Mouse (Mus musculus) liver, adult 2 months (tissue): Measurements from ENCODE around the gene Slc26a1. TPM values are rescaled to one million over a fixed set of nuclear protein-coding genes. Genes with fewer than 3 reads are reported as not detected.

ENCODE experiments used
- DNase-seq: peaks from one replicate; pipeline ENCODE4 v3.0.0-alpha.2; 2011; ENCODE audit warnings: low read depth, low spot score; ENCODE audit errors: extremely low read depth
- H3K27ac ChIP-seq: fragments of 200-500 bp; replicated peaks from 2 replicates; pipeline ENCODE4 v1.5.1; 2012; ENCODE audit warnings: low read depth, mild to moderate bottlenecking, control low read depth, inconsistent platforms, low read length; ENCODE audit not compliant: insufficient read depth
- H3K27me3 ChIP-seq: fragments of 200-500 bp; 2 replicates; pipeline ENCODE4 v1.6.1; 2012; ENCODE audit warnings: mild to moderate bottlenecking, moderate library complexity, low read length, inconsistent platforms; ENCODE audit not compliant: control insufficient read depth, insufficient read depth
- H3K36me3 ChIP-seq: fragments of 200-500 bp; 2 replicates; pipeline ENCODE4 v1.6.1; 2012; ENCODE audit warnings: low read length, inconsistent platforms; ENCODE audit not compliant: control insufficient read depth, insufficient read depth
- H3K4me1 ChIP-seq: fragments of 200-500 bp; 2 replicates; pipeline ENCODE4 v1.6.1; 2011; ENCODE audit warnings: low read length; ENCODE audit not compliant: control insufficient read depth, insufficient read depth
- H3K4me3 ChIP-seq: fragments of 200-500 bp; 2 replicates; pipeline ENCODE4 v1.5.1; 2011; ENCODE audit warnings: low read depth, mild to moderate bottlenecking, control low read depth, low read length, moderate library complexity; ENCODE audit not compliant: insufficient read depth
- H3K79me2 ChIP-seq: fragments of 200-500 bp; 2 replicates; pipeline ENCODE4 v1.6.1; 2012; ENCODE audit warnings: inconsistent platforms, mild to moderate bottlenecking, low read length, moderate library complexity; ENCODE audit not compliant: control insufficient read depth, insufficient read depth
- H3K9ac ChIP-seq: fragments of 200-500 bp; 2 replicates; pipeline ENCODE4 v1.6.1; 2012; ENCODE audit warnings: low read depth, mild to moderate bottlenecking, control low read depth, inconsistent platforms, low read length
- CTCF ChIP-seq: fragments of 200-500 bp; IDR thresholded peaks from 2 replicates; pipeline ENCODE4 v1.5.1; 2011; ENCODE audit warnings: low read depth, low read length, control low read depth
- POLR2A ChIP-seq: fragments of 200-500 bp; IDR thresholded peaks from 2 replicates; pipeline ENCODE4 v1.6.1; 2011; ENCODE audit warnings: low read length, control low read depth; ENCODE audit not compliant: insufficient read depth; ENCODE audit errors: extremely low read depth
- WGBS: fragments of 180-500 bp; shearing (Covaris S2); methylation state at CpG from one replicate; pipeline ENCODE4 v1.1.7; 2018; 5-methylcytosine and 5-hydroxymethylcytosine counted together
- polyA plus RNA-seq: library from polyadenylated mRNA; depleted of rRNA; stranded (reverse); fragments of >200 nt; gene quantifications from 2 replicates; pipeline ENCODE4 v1.2.3, GENCODE M21; 2012
- total RNA-seq: library from RNA; depleted of rRNA; stranded (reverse); fragments of >200 nt; gene quantifications from 2 replicates; pipeline ENCODE4 v1.2.3, GENCODE M21; 2014

Gene Slc26a1
- total and polyA plus RNA-seq, 2 experiments, result 121 to 261 TPM

DNA sequence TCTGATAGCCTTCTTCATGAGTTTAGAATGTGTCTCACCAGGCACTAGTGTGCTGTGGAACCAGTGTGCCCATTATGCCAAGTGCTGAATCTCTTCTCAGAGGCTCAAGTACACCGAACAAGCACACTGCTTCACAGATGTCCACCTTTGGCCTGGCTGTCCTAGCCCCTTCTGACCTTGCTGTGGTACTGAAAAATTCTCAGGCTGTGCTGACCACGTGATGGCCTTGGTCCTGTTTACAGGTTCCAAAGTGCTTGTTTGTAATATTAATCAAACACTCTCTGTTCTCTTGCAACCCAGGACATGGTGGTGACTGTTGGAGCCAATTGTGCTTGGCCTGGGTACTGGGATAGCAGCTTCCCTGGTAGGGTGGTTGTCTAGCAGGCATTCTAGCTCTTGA is 745 bp downstream of the Slc26a1 start:
- H3K4me1 ChIP-seq, result peaks cover 30% of the 10 kb centered on the region
- peaks cover 12% of the 10 kb centered on the region; the same call in 1 of the 2 replicates for H3K79me2 ChIP-seq
- peak overlapping the region; percentile 88 for H3K9ac ChIP-seq
- no peaks in the 10 kb centered on the region; the same call in 1 of the 2 replicates for H3K36me3 ChIP-seq
- peak overlapping the region; percentile 99 for H3K27ac ChIP-seq
- H3K4me3 ChIP-seq, result peak overlapping the region; percentile 70
- no peak for TF ChIP-seq CTCF
- peak; percentile 75; the same call in 1 of the 2 replicates for TF ChIP-seq POLR2A
- no peaks in the 10 kb centered on the region for H3K27me3 ChIP-seq
- WGBS, result 28% methylated on average over 2 of the region's 2 CpGs
- DNase-seq, result peak; percentile 100

DNA sequence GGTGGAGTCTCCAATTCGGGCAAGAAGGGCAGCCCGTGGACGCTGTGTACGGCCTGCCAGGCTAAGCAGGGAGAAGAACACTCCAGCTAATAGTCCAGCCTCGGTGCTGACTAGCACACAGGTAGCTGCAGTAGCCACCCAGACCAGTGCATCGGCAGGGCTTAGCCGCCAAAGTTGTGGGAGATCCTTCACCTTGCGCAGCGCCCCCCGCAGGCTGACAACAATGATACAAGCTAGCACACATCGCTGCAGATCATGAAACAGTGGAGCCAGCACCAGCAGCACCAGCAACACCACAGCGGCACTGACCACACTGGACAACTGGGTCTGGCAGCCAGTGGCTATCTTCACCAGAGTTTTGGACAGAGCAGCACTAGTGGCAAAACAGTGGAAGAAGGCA is 3.6 kb downstream of the Slc26a1 start:
- Histone ChIP-seq H3K36me3 (no peaks in the 10 kb centered on the region; the same call in 1 of the 2 replicates), H3K4me3 (peak overlapping the region; percentile 3; the same call in 1 of the 2 replicates), H3K9ac (peak overlapping the region; percentile 88), H3K27me3 (no peaks in the 10 kb centered on the region), H3K27ac (peak overlapping the region; percentile 97), H3K4me1 (peaks cover 35% of the 10 kb centered on the region), H3K79me2 (peaks cover 12% of the 10 kb centered on the region; the same call in 1 of the 2 replicates)
- no peak for DNase-seq
- 72% methylated on average over 12 of the region's 12 CpGs for WGBS
- no peak for TF ChIP-seq POLR2A
- peak; percentile 58 for TF ChIP-seq CTCF

- DNase-seq, result peak; percentile 76
- H3K36me3 ChIP-seq, result no peaks in the 10 kb centered on the region; the same call in 1 of the 2 replicates
- peak; percentile 76 for TF ChIP-seq CTCF
- no peak for TF ChIP-seq POLR2A
- H3K27me3 ChIP-seq, result no peaks in the 10 kb centered on the region
- H3K4me1 ChIP-seq, result peaks cover 34% of the 10 kb centered on the region
- H3K27ac ChIP-seq, result no peak overlapping the region; the same call in 1 of the 2 replicates
- H3K4me3 ChIP-seq, result no peak overlapping the region
- peaks cover 12% of the 10 kb centered on the region; the same call in 1 of the 2 replicates for H3K79me2 ChIP-seq
- H3K9ac ChIP-seq, result no peak overlapping the region
Observed at GRCm38 (mm10) chr5:108670785-108671184, 4.6 kb downstream of the Slc26a1 start.

DNA sequence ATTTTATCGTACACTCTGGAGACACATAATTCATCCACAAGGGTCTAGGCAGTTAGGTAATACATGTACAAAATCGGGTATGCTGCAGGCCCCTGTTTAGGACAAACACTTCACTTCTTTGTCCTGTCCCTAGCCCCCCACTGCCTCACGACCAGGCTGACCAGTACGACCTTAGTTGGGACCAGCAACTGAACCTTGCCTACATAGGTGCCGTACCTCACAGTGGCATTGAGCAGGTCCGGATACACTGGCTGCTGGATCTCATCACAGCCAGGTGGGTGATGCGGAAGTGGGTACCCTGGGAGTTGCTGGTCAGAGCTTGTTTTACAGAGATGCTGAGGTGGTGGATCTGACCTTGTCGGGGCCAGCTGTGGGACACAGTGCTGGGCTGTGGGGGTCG is 5.4 kb downstream of the Slc26a1 start:
- Histone ChIP-seq H3K36me3 (no peaks in the 10 kb centered on the region; the same call in 1 of the 2 replicates), H3K9ac (peak overlapping the region; percentile 25), H3K4me3 (no peak overlapping the region), H3K4me1 (peaks cover 31% of the 10 kb centered on the region), H3K27me3 (no peaks in the 10 kb centered on the region), H3K27ac (peak overlapping the region; percentile 92; the same call in 1 of the 2 replicates), H3K79me2 (peaks cover 12% of the 10 kb centered on the region; the same call in 1 of the 2 replicates)
- peak; percentile 53 for DNase-seq
- no peak for TF ChIP-seq CTCF
- TF ChIP-seq POLR2A, result no peak
- 30% methylated on average over 9 of the region's 9 CpGs for WGBS

DNA sequence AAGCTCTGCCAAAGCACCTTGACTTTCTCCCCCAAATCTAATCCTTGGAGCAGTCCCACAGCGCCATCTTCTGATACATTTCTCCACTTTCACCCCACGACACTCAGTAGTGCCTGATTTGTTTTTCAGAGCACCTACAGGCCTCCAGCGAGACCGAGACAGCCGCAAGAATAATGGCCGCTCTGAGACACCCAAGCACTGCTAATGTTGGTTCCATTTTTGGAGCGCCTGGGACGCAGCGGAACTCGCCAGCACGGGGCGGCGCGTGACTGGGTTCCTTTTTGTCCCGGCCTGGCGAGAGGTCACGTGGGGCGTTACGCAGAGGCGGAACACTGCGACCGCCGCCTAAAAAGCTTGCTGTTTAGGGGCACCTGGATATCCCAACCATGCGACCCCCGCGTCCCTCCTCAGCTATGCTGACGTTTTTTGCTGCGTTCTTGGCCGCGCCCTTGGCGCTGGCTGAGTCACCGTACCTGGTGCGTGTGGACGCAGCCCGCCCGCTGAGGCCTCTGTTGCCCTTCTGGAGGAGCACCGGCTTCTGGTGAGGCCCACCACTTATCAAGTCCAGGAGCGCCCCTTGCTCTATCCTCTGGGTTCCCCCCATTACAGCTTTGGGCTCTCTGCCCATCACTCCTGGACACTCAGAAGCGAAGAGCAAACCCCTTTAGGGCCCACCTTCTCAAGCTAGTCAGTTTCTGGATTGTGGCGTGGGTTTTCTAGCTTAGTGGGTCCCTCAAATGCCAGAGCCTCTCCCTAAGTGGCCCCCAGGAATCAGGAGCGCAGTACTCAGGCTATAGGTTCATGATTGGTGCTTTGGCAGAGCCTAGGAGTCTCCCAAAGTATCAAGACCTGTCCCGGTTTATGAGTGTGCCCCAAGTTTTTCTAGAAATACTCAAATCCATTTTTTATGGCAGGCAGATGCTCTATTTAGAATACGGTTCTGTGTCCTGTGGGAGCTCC is 6.1 kb downstream of the Slc26a1 start, which contains the start of gene Dgkq:
TSS of gene Dgkq (minus strand) at position 696 of the 960 bp plus-strand sequence.
- H3K36me3 ChIP-seq, result no peaks in the 10 kb centered on the region; the same call in 1 of the 2 replicates
- H3K9ac ChIP-seq, result peak within 1 kb of the TSS; percentile 93
- peaks cover 12% of the 10 kb centered on the region; the same call in 1 of the 2 replicates for H3K79me2 ChIP-seq
- TF ChIP-seq POLR2A (peak; percentile 79; the same call in 1 of the 2 replicates), CTCF (no peak)
- WGBS, result 1% methylated on average over 43 of the region's 43 CpGs
- H3K4me1 ChIP-seq, result peaks cover 31% of the 10 kb centered on the region
- no peaks in the 10 kb centered on the region for H3K27me3 ChIP-seq
- peak within 1 kb of the TSS; percentile 92 for H3K27ac ChIP-seq
- H3K4me3 ChIP-seq, result peak within 1 kb of the TSS; percentile 81
- peak; percentile 86 for DNase-seq
